Mouse (Mus musculus) MEL (cell line): ENCODE data around the gene Tnp2. TPM values are rescaled to one million over a fixed set of nuclear protein-coding genes. Genes with fewer than 3 reads are reported as not detected.

Experiments used
- DNase-seq: peaks from one replicate; pipeline ENCODE4 v3.0.0; 2011; ENCODE audit warnings: low read depth, low spot score
- H3K27ac ChIP-seq: 2 replicates; pipeline ENCODE4 v1.5.1; 2012; ENCODE audit warnings: low read depth, mild to moderate bottlenecking, control low read depth, low read length, moderate library complexity; ENCODE audit not compliant: control insufficient read depth
- H3K27me3 ChIP-seq, 2 experiments: fragments of 150-350 bp in 1 of 2; sonication (generic) in 1 of 2; 2 replicates each; pipeline ENCODE4 v1.6.1; 2012; ENCODE audit warnings: low read length in 2 of 2, mild to moderate bottlenecking in 2 of 2, improper control_type of control experiment in 1 of 2, moderate library complexity in 1 of 2; ENCODE audit not compliant: insufficient read depth in 2 of 2, control insufficient read depth in 1 of 2
- H3K36me3 ChIP-seq, 2 experiments: 2 replicates each; pipeline ENCODE4 v1.6.1; 2012 to 2014; ENCODE audit warnings: low read length in 2 of 2, improper control_type of control experiment in 1 of 2, inconsistent platforms in 1 of 2, mild to moderate bottlenecking in 1 of 2; ENCODE audit not compliant: insufficient read depth in 2 of 2, control insufficient read depth in 1 of 2
- H3K4me1 ChIP-seq, 2 experiments: fragments of 150-350 bp in 1 of 2; sonication (generic) in 1 of 2; 2 replicates each; pipeline ENCODE4 v1.6.1; 2012; ENCODE audit warnings: low read length in 2 of 2, improper control_type of control experiment in 1 of 2, mild to moderate bottlenecking in 1 of 2; ENCODE audit not compliant: insufficient read depth in 2 of 2, control insufficient read depth in 1 of 2
- H3K4me3 ChIP-seq, 2 experiments: fragments of 150-350 bp in 1 of 2; sonication (generic) in 1 of 2; 2 replicates each; pipeline ENCODE4 v1.5.1; 2012; ENCODE audit warnings: low read depth in 2 of 2, low read length in 2 of 2, mild to moderate bottlenecking in 2 of 2, moderate library complexity in 2 of 2, control low read depth in 1 of 2, improper control_type of control experiment in 1 of 2; ENCODE audit not compliant: control insufficient read depth in 1 of 2, insufficient read depth in 1 of 2
- H3K79me2 ChIP-seq: 2 replicates; pipeline ENCODE4 v1.6.1; 2012; ENCODE audit warnings: mild to moderate bottlenecking, low read length, moderate library complexity; ENCODE audit not compliant: control insufficient read depth, poor library complexity, insufficient read depth
- H3K9ac ChIP-seq: 2 replicates; pipeline ENCODE4 v1.6.1; 2012; ENCODE audit warnings: low read depth, mild to moderate bottlenecking, control low read depth, low read length, moderate library complexity; ENCODE audit not compliant: control insufficient read depth, poor library complexity, severe bottlenecking
- H3K9me3 ChIP-seq: fragments of 150-350 bp; sonication (generic); replicated peaks from 2 replicates; pipeline ENCODE4 v1.6.1; 2012; ENCODE audit warnings: mild to moderate bottlenecking, low read length, improper control_type of control experiment, moderate library complexity; ENCODE audit not compliant: insufficient read depth
- BHLHE40 ChIP-seq: IDR thresholded peaks from 2 replicates; pipeline ENCODE4 v1.6.1; 2012; ENCODE audit warnings: low read depth, mild to moderate bottlenecking, inconsistent platforms, low read length, improper control_type of control experiment, borderline replicate concordance
- E2F4 ChIP-seq: IDR thresholded peaks from 2 replicates; pipeline ENCODE4 v1.6.1; 2011; ENCODE audit warnings: low read depth, low read length, improper control_type of control experiment, borderline replicate concordance
- ELF1 ChIP-seq: IDR thresholded peaks from 2 replicates; pipeline ENCODE4 v1.6.1; 2014; ENCODE audit warnings: low read depth, mild to moderate bottlenecking, inconsistent platforms, low read length, improper control_type of control experiment, moderate library complexity
- EP300 ChIP-seq, 2 experiments: IDR thresholded peaks; 2 replicates each; pipeline ENCODE4 v1.6.1; 2011; ENCODE audit warnings: improper control_type of control experiment in 2 of 2, low read length in 2 of 2, low read depth in 1 of 2, mild to moderate bottlenecking in 1 of 2
- HCFC1 ChIP-seq: IDR thresholded peaks from 2 replicates; pipeline ENCODE4 v1.6.1; 2012; ENCODE audit warnings: low read depth, mild to moderate bottlenecking, inconsistent platforms, low read length, improper control_type of control experiment, moderate library complexity
- JUND ChIP-seq: IDR thresholded peaks from 2 replicates; pipeline ENCODE4 v1.6.1; 2011; ENCODE audit warnings: low read depth, mild to moderate bottlenecking, improper control_type of control experiment, low read length
- KAT2A ChIP-seq: conservative IDR thresholded peaks from 2 replicates; pipeline ENCODE4 v1.6.1; 2012; ENCODE audit warnings: low read depth, low read length, improper control_type of control experiment, inconsistent platforms
- MAFK ChIP-seq: IDR thresholded peaks from 2 replicates; pipeline ENCODE4 v1.6.1; 2011; ENCODE audit warnings: low read depth, mild to moderate bottlenecking, low read length, improper control_type of control experiment, borderline replicate concordance
- MAX ChIP-seq: IDR thresholded peaks from 2 replicates; pipeline ENCODE4 v1.6.1; 2011; ENCODE audit warnings: low read length, improper control_type of control experiment
- MXI1 ChIP-seq: IDR thresholded peaks from 2 replicates; pipeline ENCODE4 v1.6.1; 2011; ENCODE audit warnings: mild to moderate bottlenecking, low read depth, low read length, improper control_type of control experiment
- MYC ChIP-seq: IDR thresholded peaks from 2 replicates; pipeline ENCODE4 v1.6.1; 2011; ENCODE audit warnings: low read depth, mild to moderate bottlenecking, low read length, improper control_type of control experiment, moderate library complexity
- NRF1 ChIP-seq: IDR thresholded peaks from 2 replicates; pipeline ENCODE4 v1.6.1; 2014; ENCODE audit warnings: low read depth, mild to moderate bottlenecking, inconsistent platforms, low read length, improper control_type of control experiment, moderate library complexity; ENCODE audit not compliant: poor library complexity, insufficient read depth, severe bottlenecking
- POLR2A ChIP-seq, 2 experiments: IDR thresholded peaks; 2 replicates each; pipeline ENCODE4 v1.6.1; 2011 to 2012; ENCODE audit warnings: low read length in 2 of 2, mild to moderate bottlenecking in 2 of 2, control low read depth in 1 of 2, improper control_type of control experiment in 1 of 2, low read depth in 1 of 2, moderate library complexity in 1 of 2; ENCODE audit not compliant: control insufficient read depth in 1 of 2, insufficient read depth in 1 of 2, poor library complexity in 1 of 2
- RAD21 ChIP-seq: IDR thresholded peaks from 2 replicates; pipeline ENCODE4 v1.6.1; 2011; ENCODE audit warnings: mild to moderate bottlenecking, low read depth, low read length, improper control_type of control experiment
- SMC3 ChIP-seq: IDR thresholded peaks from 2 replicates; pipeline ENCODE4 v1.6.1; 2011; ENCODE audit warnings: low read depth, low read length, improper control_type of control experiment
- TAL1 ChIP-seq: IDR thresholded peaks from 2 replicates; pipeline ENCODE4 v1.6.1; 2012; ENCODE audit warnings: mild to moderate bottlenecking, inconsistent platforms, low read length, moderate library complexity, mixed read lengths
- TCF12 ChIP-seq: IDR thresholded peaks from 2 replicates; pipeline ENCODE4 v1.6.1; 2014; ENCODE audit warnings: low read depth, mild to moderate bottlenecking, inconsistent platforms, low read length, improper control_type of control experiment, moderate library complexity
- UBTF ChIP-seq: IDR thresholded peaks from 2 replicates; pipeline ENCODE4 v1.6.1; 2012; ENCODE audit warnings: low read depth, mild to moderate bottlenecking, inconsistent platforms, low read length, improper control_type of control experiment, moderate library complexity, borderline replicate concordance; ENCODE audit not compliant: insufficient read depth
- ZC3H11A ChIP-seq: IDR thresholded peaks from 2 replicates; pipeline ENCODE4 v1.6.1; 2012; ENCODE audit warnings: low read depth, mild to moderate bottlenecking, inconsistent platforms, low read length, improper control_type of control experiment
- ZMIZ1 ChIP-seq: IDR thresholded peaks from 2 replicates; pipeline ENCODE4 v1.6.1; 2012; ENCODE audit warnings: low read depth, mild to moderate bottlenecking, inconsistent platforms, low read length, improper control_type of control experiment, moderate library complexity
- ZNF384 ChIP-seq: IDR thresholded peaks from 2 replicates; pipeline ENCODE4 v1.6.1; 2012; ENCODE audit warnings: low read depth, mild to moderate bottlenecking, inconsistent platforms, low read length, improper control_type of control experiment
- polyA plus RNA-seq, 2 experiments: library from polyadenylated mRNA; stranded (reverse) in 1 of 2; unstranded in 1 of 2; fragments of >175 nt in 1 of 2; fragments of >200 nt in 1 of 2; gene quantifications; 2 replicates each; pipeline versions ENCODE4 v1.2.1 to v1.2.4; 2012; ENCODE audit warnings: low replicate concordance in 2 of 2, low read depth in 1 of 2; ENCODE audit not compliant: insufficient read length in 2 of 2, insufficient read depth in 1 of 2, missing spikeins in 1 of 2
- total RNA-seq: library from RNA; depleted of rRNA; stranded (reverse); fragments of 300-350 nt; gene quantifications from 2 replicates; pipeline ENCODE4 v1.2.3, GENCODE M21; 2012

Gene Tnp2
- total and polyA plus RNA-seq, 3 experiments, result not detected

GRCm38 (mm10) chr16:10762569-10763180 lies 25.8 kb downstream of the Tnp2 start:
- Histone ChIP-seq H3K79me2 (no peaks in the 10 kb centered on the region), H3K27ac (no peak overlapping the region), H3K27me3 (no peaks in the 10 kb centered on the region), H3K36me3 (no peaks in the 10 kb centered on the region), H3K9ac (no peak overlapping the region), H3K9me3 (no peaks in the 10 kb centered on the region), H3K4me3 (no peak overlapping the region), H3K4me1 (peaks cover 0 to 10% of the 10 kb centered on the region in 2 experiments; a peak in 2 of 4 replicates)
- DNase-seq, result no peak
- no peak for TF ChIP-seq POLR2A (IDR thresholded peaks at IDR 0.05; ENCODE audit: control insufficient read depth in 1 of 2, insufficient read depth in 1 of 2, low read depth in 1 of 2, low read length in 2 of 2, poor library complexity in 1 of 2)
- no peak for TF ChIP-seq EP300 (IDR thresholded peaks at IDR 0.05; ENCODE audit: low read depth in 1 of 2, low read length in 2 of 2)
- TF ChIP-seq TAL1, result no peak
- no peak for TF ChIP-seq ZNF384
- no peak for TF ChIP-seq HCFC1
- no peak for TF ChIP-seq MXI1
- no peak for TF ChIP-seq MAFK
- TF ChIP-seq ZC3H11A, result no peak
- no peak for TF ChIP-seq ZMIZ1
- no peak for TF ChIP-seq MYC
- TF ChIP-seq TCF12, result no peak
- TF ChIP-seq UBTF, result no peak
- no peak for TF ChIP-seq MAX
- TF ChIP-seq KAT2A, result no peak
- TF ChIP-seq JUND, result no peak
- no peak for TF ChIP-seq ELF1
- TF ChIP-seq RAD21, result no peak
- TF ChIP-seq NRF1, result no peak
- TF ChIP-seq SMC3, result no peak
- TF ChIP-seq E2F4, result no peak

- no peak overlapping the region for H3K4me3 ChIP-seq
- no peak for DNase-seq
- H3K27ac ChIP-seq, result no peak overlapping the region
- TF ChIP-seq BHLHE40, result no peak
- H3K9ac ChIP-seq, result no peak overlapping the region
- peaks cover 0 to 10% of the 10 kb centered on the region in 2 experiments; a peak in 2 of 4 replicates for H3K4me1 ChIP-seq
- H3K27me3 ChIP-seq, result no peaks in the 10 kb centered on the region
- no peaks in the 10 kb centered on the region for H3K36me3 ChIP-seq
- no peaks in the 10 kb centered on the region for H3K9me3 ChIP-seq
- no peaks in the 10 kb centered on the region for H3K79me2 ChIP-seq
Observed at GRCm38 (mm10) chr16:10761182-10761581, 27.3 kb downstream of the Tnp2 start.
